Mouse (Mus musculus): ENCODE results near the gene Atcay.

DNA sequence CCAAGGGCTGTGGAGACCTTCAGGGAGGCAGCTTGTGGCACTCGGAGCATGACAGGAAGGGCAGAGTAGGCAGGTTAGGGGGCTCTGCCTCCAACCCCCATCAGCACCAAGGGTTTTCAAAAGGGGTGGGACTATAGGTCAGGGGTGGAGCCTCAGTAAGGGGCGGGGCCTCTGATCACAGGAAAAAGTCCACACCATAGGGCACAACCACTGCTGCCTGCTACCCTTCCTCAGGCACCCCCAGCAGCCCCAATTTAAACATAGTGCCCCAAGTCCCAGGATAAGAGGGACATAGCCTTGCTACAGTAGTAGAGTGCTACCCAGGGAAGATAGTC is 68.3 kb downstream of the Atcay start:
- no peak for TF ChIP-seq POLR2A (IDR thresholded peaks at IDR 0.05; ENCODE audit: insufficient read depth, low read depth, low read length)
- no peak for TF ChIP-seq CTCF (IDR thresholded peaks at IDR 0.05; ENCODE audit: insufficient read depth, low read depth, low read length)
